Mouse (Mus musculus): Measurements from ENCODE around the gene Ttc39b. TPM values are rescaled to one million over a fixed set of nuclear protein-coding genes. Genes with fewer than 3 reads are reported as not detected.
"Not testable (repeated sequence)": the region's sequence is repeated elsewhere in the genome, so short reads cannot be mapped to it uniquely, and the experiment has no call there.

The Ttc39b gene
- polyA plus RNA-seq, 1 experiment from 2014 or later, result 2.1 TPM

DNA sequence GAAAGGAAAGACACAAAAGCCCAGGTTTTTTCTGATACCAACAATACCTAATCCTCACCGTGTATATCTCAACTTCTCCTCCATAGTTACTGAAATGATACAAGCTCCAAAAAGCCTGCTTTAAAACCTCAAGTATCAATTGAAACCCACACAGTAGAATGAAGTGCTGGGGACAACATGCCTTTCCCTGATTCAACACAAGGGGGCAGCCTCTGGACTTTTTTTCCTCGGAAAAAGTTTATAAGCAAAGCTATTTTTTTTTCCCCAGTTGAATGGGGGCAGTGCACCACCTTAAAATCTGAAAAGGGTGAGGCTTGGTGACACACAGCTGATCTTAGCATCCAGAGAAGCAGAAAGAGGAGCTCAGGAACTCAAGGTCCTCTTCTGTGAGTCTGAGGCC lies 62.1 kb downstream of the Ttc39b start:
- no peak overlapping the region for H3K4me2 ChIP-seq (replicated peaks)
- H3K4me3 ChIP-seq (replicated peaks), result no peak overlapping the region
- no peak for ATAC-seq
- no peak overlapping the region for H3K9ac ChIP-seq
- no peak overlapping the region for H3K27ac ChIP-seq
- WGBS, result 15% methylated on average over 2 of the region's 2 CpGs
- no peaks in the 10 kb centered on the region for H3K27me3 ChIP-seq (replicated peaks)
- no peaks in the 10 kb centered on the region for H3K9me3 ChIP-seq
- H3K36me3 ChIP-seq, result no peaks in the 10 kb centered on the region
- no peaks in the 10 kb centered on the region for H3K4me1 ChIP-seq (replicated peaks)

DNA sequence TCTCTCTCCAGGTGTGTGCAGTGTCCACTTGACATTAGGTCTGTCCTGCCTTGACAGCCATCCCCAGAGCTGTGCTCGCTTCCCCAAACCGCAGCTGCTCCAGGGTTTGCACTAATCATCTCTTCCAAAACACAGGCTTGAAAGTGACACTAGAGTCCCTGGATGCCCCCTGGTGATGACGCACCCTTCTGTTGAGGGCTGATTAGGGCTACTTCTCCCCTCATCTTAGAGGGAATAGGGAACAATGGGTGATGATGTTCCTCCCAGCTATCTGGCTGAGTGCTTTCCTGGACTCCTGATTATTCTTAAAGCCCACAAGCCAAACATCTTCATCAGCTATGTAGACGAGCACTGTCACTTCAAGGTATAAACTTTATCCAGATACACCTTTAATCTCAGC lies 64.4 kb downstream of the Ttc39b start:
- H3K4me3 ChIP-seq (replicated peaks), result no peak overlapping the region
- WGBS, result 78% methylated on average over 4 of the region's 4 CpGs
- H3K4me2 ChIP-seq (replicated peaks), result no peak overlapping the region
- H3K27me3 ChIP-seq (replicated peaks), result no peaks in the 10 kb centered on the region
- H3K36me3 ChIP-seq, result no peaks in the 10 kb centered on the region
- no peak overlapping the region for H3K27ac ChIP-seq
- H3K9ac ChIP-seq, result no peak overlapping the region
- no peaks in the 10 kb centered on the region for H3K4me1 ChIP-seq (replicated peaks)
- no peaks in the 10 kb centered on the region for H3K9me3 ChIP-seq
- ATAC-seq, result no peak

DNA sequence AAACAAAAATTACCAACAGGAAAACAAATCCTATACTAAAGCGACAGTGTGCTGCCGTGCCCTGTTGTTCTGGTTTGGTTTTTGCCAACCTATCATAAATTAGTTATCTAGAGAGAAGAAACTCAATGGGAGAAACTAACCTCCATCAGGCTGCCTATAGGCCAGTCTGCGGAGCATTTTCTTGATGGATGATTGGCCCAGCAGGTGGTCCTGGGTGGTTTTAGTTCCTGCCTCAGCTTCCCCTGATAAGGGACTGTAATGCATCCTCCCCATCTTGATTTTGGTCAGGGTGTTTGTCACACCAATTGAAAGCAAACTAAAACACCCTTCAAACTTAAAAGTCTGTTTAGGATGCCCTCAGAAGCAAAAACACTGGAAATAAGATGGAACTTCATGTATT lies 65.8 kb downstream of the Ttc39b start:
- H3K9me3 ChIP-seq, result no peaks in the 10 kb centered on the region
- 91% methylated on average over 3 of the region's 3 CpGs for WGBS
- no peaks in the 10 kb centered on the region for H3K27me3 ChIP-seq (replicated peaks)
- no peak overlapping the region for H3K4me2 ChIP-seq (replicated peaks)
- H3K36me3 ChIP-seq, result no peaks in the 10 kb centered on the region
- no peak overlapping the region for H3K27ac ChIP-seq
- no peak overlapping the region for H3K4me3 ChIP-seq (replicated peaks)
- no peak overlapping the region for H3K9ac ChIP-seq
- no peaks in the 10 kb centered on the region for H3K4me1 ChIP-seq (replicated peaks)
- ATAC-seq, result no peak

DNA sequence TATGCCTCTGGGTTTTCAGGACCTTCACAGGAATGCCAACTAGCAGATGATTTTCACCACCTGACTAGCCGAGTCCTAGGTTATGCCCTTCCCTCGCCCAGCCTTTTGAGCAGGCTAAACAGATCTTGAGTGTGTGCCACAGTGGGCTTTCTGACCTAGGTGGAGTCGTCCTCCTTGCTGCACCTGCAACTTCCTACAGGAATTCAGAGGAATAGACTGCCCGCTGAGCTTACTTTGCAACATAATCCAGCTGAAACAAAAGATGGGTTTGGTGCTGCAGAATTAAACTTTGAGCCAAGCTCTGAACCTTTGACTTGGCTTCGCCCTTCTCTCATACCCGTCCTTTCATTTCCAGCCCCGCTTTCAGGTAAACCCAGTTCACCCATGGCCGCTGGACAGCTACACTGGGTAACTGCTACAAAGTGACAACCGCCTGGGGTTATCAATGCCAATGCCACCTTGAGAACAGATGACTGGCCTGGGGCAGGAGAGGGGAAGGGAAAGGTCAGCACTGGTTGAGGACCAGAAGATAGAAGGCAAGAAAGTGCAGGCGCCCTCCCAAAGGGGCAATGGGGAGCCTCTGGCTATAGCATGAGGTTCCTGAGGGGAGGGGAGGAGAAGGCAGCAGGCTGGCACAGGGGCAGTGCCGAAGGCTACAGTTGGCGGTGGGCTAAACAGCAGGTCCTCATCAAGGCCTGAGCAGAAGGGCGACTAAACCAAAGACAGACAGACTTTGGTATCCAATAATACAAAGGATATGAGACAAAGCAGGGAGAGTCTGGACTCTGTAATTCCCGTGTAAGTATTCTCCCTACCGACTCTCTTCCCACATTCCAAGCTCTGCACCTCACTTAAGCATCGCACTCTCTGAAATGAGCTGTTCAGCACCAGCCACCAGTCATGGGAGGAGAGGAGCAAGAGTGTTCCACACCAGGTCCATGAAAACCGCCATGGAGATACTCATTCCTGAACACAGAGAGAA lies 66.5 kb downstream of the Ttc39b start:
- Histone ChIP-seq H3K36me3 (no peaks in the 10 kb centered on the region), H3K27me3 (replicated peaks) (no peaks in the 10 kb centered on the region), H3K4me2 (replicated peaks) (no peak overlapping the region), H3K9ac (no peak overlapping the region), H3K4me1 (replicated peaks) (no peaks in the 10 kb centered on the region), H3K9me3 (no peaks in the 10 kb centered on the region), H3K4me3 (replicated peaks) (no peak overlapping the region), H3K27ac (no peak overlapping the region)
- no peak for ATAC-seq
- 75% methylated on average over 17 of the region's 17 CpGs for WGBS

- Histone ChIP-seq H3K9me3 (no peaks in the 10 kb centered on the region), H3K27me3 (replicated peaks) (no peaks in the 10 kb centered on the region), H3K9ac (no peak overlapping the region), H3K36me3 (no peaks in the 10 kb centered on the region), H3K4me3 (replicated peaks) (no peak overlapping the region), H3K4me1 (replicated peaks) (no peaks in the 10 kb centered on the region), H3K27ac (no peak overlapping the region), H3K4me2 (replicated peaks) (no peak overlapping the region)
- ATAC-seq, result no peak
- 91% methylated on average over 11 of the region's 11 CpGs for WGBS
Measured at GRCm38 (mm10) chr4:83256779-83257178, 67.3 kb downstream of the Ttc39b start.

DNA sequence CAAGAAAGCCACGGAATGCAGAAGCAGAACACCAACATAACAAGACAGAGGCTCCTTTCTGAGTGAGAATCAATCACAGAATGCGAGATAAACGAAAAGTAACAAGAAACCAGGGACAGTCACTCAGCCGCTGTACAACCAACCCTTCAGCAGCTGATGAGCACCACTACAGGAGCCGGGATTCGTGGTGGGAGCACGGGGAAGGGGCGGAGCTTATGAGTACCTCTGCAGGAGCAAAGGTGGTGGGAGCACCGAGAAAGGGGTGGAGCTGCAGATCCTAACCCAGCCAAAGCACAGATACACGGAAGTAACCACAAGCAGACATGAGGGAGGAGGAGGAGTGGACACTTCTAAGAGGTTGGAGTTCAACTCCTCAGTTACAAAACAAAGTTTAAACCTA lies 69.1 kb downstream of the Ttc39b start:
- no peak for ATAC-seq
- no peak overlapping the region for H3K27ac ChIP-seq

DNA sequence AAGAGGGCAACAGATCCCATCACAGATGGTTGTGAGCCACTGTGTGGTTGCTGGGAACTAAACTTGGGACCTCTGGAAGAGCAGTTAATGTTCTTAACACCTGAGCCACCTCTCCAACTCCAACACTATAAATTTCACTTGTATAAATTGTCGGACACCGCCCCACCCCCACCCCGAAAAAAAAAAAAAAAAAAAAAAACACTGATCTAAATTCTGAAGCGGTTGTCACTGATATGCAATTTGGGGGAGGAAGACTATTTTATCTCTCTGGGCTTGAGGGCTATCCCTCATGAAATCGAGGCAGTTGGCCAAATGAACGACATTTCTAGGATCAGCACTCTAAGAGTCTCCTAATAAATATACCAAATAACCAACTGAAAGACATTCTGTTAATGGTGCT lies 70.4 kb downstream of the Ttc39b start:
- ATAC-seq, result no peak
- H3K4me1 ChIP-seq (replicated peaks), result no peaks in the 10 kb centered on the region
- no peak overlapping the region for H3K4me2 ChIP-seq (replicated peaks)
- no peaks in the 10 kb centered on the region for H3K36me3 ChIP-seq
- 92% methylated on average over 6 of the region's 6 CpGs for WGBS
- no peaks in the 10 kb centered on the region for H3K27me3 ChIP-seq (replicated peaks)
- no peaks in the 10 kb centered on the region for H3K9me3 ChIP-seq
- no peak overlapping the region for H3K4me3 ChIP-seq (replicated peaks)
- no peak overlapping the region for H3K9ac ChIP-seq
- H3K27ac ChIP-seq, result no peak overlapping the region

More for the DNA sequence above, 69.1 kb downstream of the Ttc39b start:
- Histone ChIP-seq H3K4me3 (replicated peaks) (no peak overlapping the region), H3K4me1 (replicated peaks) (no peaks in the 10 kb centered on the region), H3K9me3 (no peaks in the 10 kb centered on the region), H3K9ac (no peak overlapping the region), H3K27me3 (replicated peaks) (no peaks in the 10 kb centered on the region), H3K4me2 (replicated peaks) (no peak overlapping the region), H3K36me3 (no peaks in the 10 kb centered on the region)
- WGBS, result 88% methylated on average over 10 of the region's 10 CpGs

DNA sequence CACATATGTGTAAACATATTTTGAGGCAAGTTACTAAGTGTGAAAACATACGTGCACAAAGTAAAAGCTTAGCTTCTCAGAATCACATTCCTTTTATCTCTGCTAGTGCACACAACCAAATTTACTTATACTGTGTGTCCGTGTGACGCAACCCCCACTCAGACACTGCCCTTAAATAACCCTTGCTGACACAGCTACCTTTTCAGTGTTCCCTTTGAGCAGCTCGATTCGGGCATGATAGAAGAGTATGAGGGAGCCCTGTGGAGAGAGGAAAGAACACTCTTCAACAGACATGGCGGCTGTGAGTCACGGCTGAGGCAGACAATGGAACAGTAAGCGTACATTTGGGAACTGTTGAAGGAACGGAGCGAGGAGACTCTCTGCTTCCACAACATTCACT lies 80.3 kb downstream of the Ttc39b start:
- Histone ChIP-seq H3K9me3 (no peaks in the 10 kb centered on the region), H3K4me3 (replicated peaks) (no peak overlapping the region), H3K4me2 (replicated peaks) (no peak overlapping the region), H3K36me3 (no peaks in the 10 kb centered on the region), H3K4me1 (replicated peaks) (no peaks in the 10 kb centered on the region), H3K9ac (no peak overlapping the region), H3K27me3 (replicated peaks) (no peaks in the 10 kb centered on the region), H3K27ac (no peak overlapping the region)
- WGBS, result 88% methylated on average over 10 of the region's 10 CpGs
- no peak for ATAC-seq

GRCm38 (mm10) chr4:83241630-83242029 lies 82.4 kb downstream of the Ttc39b start:
- Histone ChIP-seq H3K9me3 (no peaks in the 10 kb centered on the region), H3K4me1 (replicated peaks) (no peaks in the 10 kb centered on the region), H3K27me3 (replicated peaks) (no peaks in the 10 kb centered on the region), H3K4me3 (replicated peaks) (no peak overlapping the region), H3K27ac (no peak overlapping the region), H3K4me2 (replicated peaks) (no peak overlapping the region), H3K9ac (no peak overlapping the region), H3K36me3 (no peaks in the 10 kb centered on the region)
- no peak for ATAC-seq
- WGBS, result 56% methylated on average over 5 of the region's 5 CpGs

DNA sequence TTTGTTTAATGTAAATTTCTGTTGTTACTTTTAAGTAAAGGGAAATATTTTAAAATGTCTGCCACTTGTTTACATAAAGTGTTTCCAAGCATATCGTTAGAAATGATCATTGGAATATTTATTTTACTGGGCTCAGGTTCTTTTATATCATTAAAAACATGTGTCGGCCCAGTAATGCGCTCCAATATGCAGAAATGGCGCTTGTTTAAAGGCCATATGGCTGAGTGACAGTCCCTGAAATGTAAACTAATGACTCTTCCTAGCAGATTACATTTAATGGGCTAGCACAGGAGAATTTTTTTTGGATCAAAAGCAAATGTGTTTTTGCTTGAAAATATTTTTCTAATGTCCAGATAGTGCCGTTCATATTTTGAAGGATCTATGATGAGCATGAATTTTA lies 86.4 kb downstream of the Ttc39b start:
- no peaks in the 10 kb centered on the region for H3K27me3 ChIP-seq (replicated peaks)
- H3K4me1 ChIP-seq (replicated peaks), result 0 out of 2 replicates have a peak, but pooled peaks cover 5% of the 10 kb centered on the region
- H3K9ac ChIP-seq, result no peak overlapping the region
- H3K9me3 ChIP-seq, result no peaks in the 10 kb centered on the region
- no peak overlapping the region for H3K4me2 ChIP-seq (replicated peaks)
- ATAC-seq, result no peak
- no peak overlapping the region for H3K27ac ChIP-seq
- 60% methylated on average over 5 of the region's 5 CpGs for WGBS
- no peaks in the 10 kb centered on the region for H3K36me3 ChIP-seq
- no peak overlapping the region for H3K4me3 ChIP-seq (replicated peaks)

- not testable (repeated sequence) for H3K4me2 ChIP-seq (replicated peaks); H3K36me3 ChIP-seq; ATAC-seq; H3K9me3 ChIP-seq; H3K27ac ChIP-seq; H3K4me3 ChIP-seq (replicated peaks); H3K4me1 ChIP-seq (replicated peaks); H3K27me3 ChIP-seq (replicated peaks); H3K9ac ChIP-seq
- 57% methylated on average over 2 of the region's 3 CpGs for WGBS
Measured at GRCm38 (mm10) chr4:83235304-83235703, 88.8 kb downstream of the Ttc39b start.

DNA sequence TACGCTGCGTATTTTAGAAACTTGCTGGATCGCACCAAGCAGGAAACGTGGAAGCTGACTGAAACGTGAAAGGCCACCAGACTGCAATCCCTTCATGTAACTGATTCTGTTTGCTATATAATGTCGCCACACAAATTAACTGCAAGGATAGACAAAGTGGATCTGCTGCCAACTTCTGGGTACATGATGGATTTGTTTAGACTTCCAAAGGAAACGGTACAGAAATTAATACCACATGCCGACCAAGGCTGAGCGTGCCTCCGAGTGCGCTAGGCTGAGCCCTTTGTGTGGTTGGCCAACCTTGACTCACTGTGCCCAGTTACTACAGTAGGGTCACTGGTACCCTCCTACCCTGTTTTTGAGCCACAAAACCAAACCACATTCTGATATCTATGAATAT lies 89.3 kb downstream of the Ttc39b start:
- H3K36me3 ChIP-seq, result no peaks in the 10 kb centered on the region
- no peaks in the 10 kb centered on the region for H3K27me3 ChIP-seq (replicated peaks)
- 79% methylated on average over 11 of the region's 11 CpGs for WGBS
- 0 out of 2 replicates have a peak, but pooled peaks cover 5% of the 10 kb centered on the region for H3K4me1 ChIP-seq (replicated peaks)
- no peak for ATAC-seq
- no peaks in the 10 kb centered on the region for H3K9me3 ChIP-seq
- no peak overlapping the region for H3K27ac ChIP-seq
- H3K4me3 ChIP-seq (replicated peaks), result no peak overlapping the region
- H3K9ac ChIP-seq, result no peak overlapping the region
- H3K4me2 ChIP-seq (replicated peaks), result no peak overlapping the region

DNA sequence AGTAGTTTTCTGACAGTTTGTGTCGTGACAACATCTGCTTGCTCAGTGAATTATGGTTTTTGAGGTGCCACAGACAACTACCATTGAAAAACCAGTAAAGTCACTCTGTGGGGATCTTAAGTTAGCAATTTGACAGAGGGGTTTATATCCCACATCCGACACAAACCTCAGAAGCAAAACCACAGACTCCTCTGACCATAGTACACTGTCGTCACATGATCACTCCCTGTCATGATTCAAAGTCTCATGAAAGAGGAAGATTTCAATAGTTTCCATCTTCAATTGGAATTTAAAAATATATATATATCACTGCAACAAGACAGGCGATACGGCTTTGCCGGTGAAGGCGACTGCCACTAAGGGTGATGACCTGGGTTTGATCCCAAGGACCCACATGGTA lies 89.9 kb downstream of the Ttc39b start:
- no peak for ATAC-seq
- Histone ChIP-seq H3K27me3 (replicated peaks) (no peaks in the 10 kb centered on the region), H3K9me3 (no peaks in the 10 kb centered on the region), H3K9ac (no peak overlapping the region), H3K4me3 (replicated peaks) (no peak overlapping the region), H3K36me3 (no peaks in the 10 kb centered on the region), H3K27ac (no peak overlapping the region), H3K4me2 (replicated peaks) (no peak overlapping the region), H3K4me1 (replicated peaks) (0 out of 2 replicates have a peak, but pooled peaks cover 5% of the 10 kb centered on the region)
- WGBS, result 91% methylated on average over 7 of the region's 7 CpGs

All from intestine, embryonic 15.5 days (tissue).